Comparison of ENCODE assay signal across 22 mouse cellular contexts in genomic region chr5:143972628-143973027, GRCm38 (mm10). TPM values are rescaled to one million over a fixed set of nuclear protein-coding genes. Genes with fewer than 3 reads are reported as not detected.
"Had no signal": no experiment of that assay in that cellular context is flagged by ENCODE, and none has a peak within 500 bp of the region (broad histone marks: within the 10 kb centered on the region; RNA-seq: fewer than 3 reads in every experiment).

No protein-coding gene starts in this region.

- H3K4me2 ChIP-seq: lung, embryonic 14.5 days; midbrain, embryonic 11.5 days; midbrain, embryonic 13.5 days; midbrain, embryonic 15.5 days; neural tube, embryonic 12.5 days; stomach, embryonic 15.5 days had no signal

- H3K36me3 ChIP-seq: midbrain, embryonic 13.5 days; midbrain, embryonic 15.5 days; neural tube, embryonic 12.5 days; stomach, embryonic 15.5 days had no signal

- H3K4me3 ChIP-seq: midbrain, embryonic 13.5 days; midbrain, embryonic 15.5 days; neural tube, embryonic 12.5 days; stomach, embryonic 15.5 days had no signal

- H3K27me3 ChIP-seq: midbrain, embryonic 13.5 days; midbrain, embryonic 15.5 days; neural tube, embryonic 12.5 days; stomach, embryonic 15.5 days had no signal

- H3K9ac ChIP-seq: lung, embryonic 14.5 days; midbrain, embryonic 13.5 days; midbrain, embryonic 15.5 days; neural tube, embryonic 12.5 days; stomach, embryonic 15.5 days had no signal

- DNase-seq: lung, adult 18-20 months; lung, embryonic 14.5 days; lung, postnatal 10 days; right cerebral cortex, postnatal 14 days; thymus, adult 2 months; thymus, postnatal 25 days; thymus, postnatal 4 days had no signal

- H3K4me1 ChIP-seq: midbrain, embryonic 13.5 days; midbrain, embryonic 15.5 days; neural tube, embryonic 12.5 days; stomach, embryonic 15.5 days had no signal

- ATAC-seq: midbrain, embryonic 13.5 days; midbrain, embryonic 15.5 days had no signal

- H3K9me3 ChIP-seq: midbrain, embryonic 13.5 days; midbrain, embryonic 15.5 days; neural tube, embryonic 12.5 days; stomach, embryonic 15.5 days had no signal

- H3K27ac ChIP-seq: midbrain, embryonic 13.5 days; midbrain, embryonic 15.5 days; neural tube, embryonic 12.5 days; stomach, embryonic 15.5 days; stomach, postnatal 0 days had no signal

RNA-seq across cellular contexts. Expression of gene Gm42421, which starts 44.7 kb away (rescaled TPM):
- total RNA-seq: midbrain, postnatal 0 days; monocyte, adult 5-6 weeks; neutrophil, adult 5-6 weeks had no signal
- polyA plus RNA-seq: lung, embryonic 16.5 days; spleen, adult 2 months; stomach, postnatal 0 days had no signal

RNA-seq across cellular contexts. Expression of gene Ocm, which starts 53.8 kb away (rescaled TPM):
- total RNA-seq: megakaryocyte, adult 5-6 weeks; midbrain, postnatal 0 days; monocyte, adult 5-6 weeks; neutrophil, adult 5-6 weeks had no signal
- polyA plus RNA-seq: lung, embryonic 14.5 days; midbrain, embryonic 11.5 days; midbrain, embryonic 13.5 days; midbrain, embryonic 15.5 days; neural tube, embryonic 14.5 days; spleen, adult 2 months; stomach, embryonic 15.5 days; testis, adult 2 months; thymus, adult 2 months; urinary bladder, adult 2 months had no signal
